Comparison of ENCODE assay signal across 15 mouse cellular contexts in genomic region chr8:9793351-9793750, GRCm38 (mm10). TPM values are rescaled to one million over a fixed set of nuclear protein-coding genes. Genes with fewer than 3 reads are reported as not detected.
"Had no signal": no experiment of that assay in that cellular context is flagged by ENCODE, and none has a peak within 500 bp of the region (broad histone marks: within the 10 kb centered on the region; RNA-seq: fewer than 3 reads in every experiment).

No protein-coding gene starts in this region.

- H3K36me3 ChIP-seq: limb, embryonic 15.5 days; midbrain, embryonic 10.5 days; midbrain, embryonic 15.5 days; neural tube, embryonic 13.5 days had no signal

- DNase-seq: kidney, adult 11 months; kidney, adult 9 months; kidney, postnatal 4 days; lung, adult 18-20 months; retina, postnatal 1 day; right cerebral cortex, postnatal 4 days; spleen, adult 18-20 months had no signal

- H3K4me1 ChIP-seq: limb, embryonic 15.5 days; midbrain, embryonic 10.5 days; neural tube, embryonic 13.5 days had no signal

- H3K27ac ChIP-seq: kidney, postnatal 0 days; left cerebral cortex, adult 2 months; limb, embryonic 15.5 days; liver, embryonic 14.5 days; midbrain, embryonic 10.5 days; midbrain, embryonic 15.5 days; neural tube, embryonic 13.5 days had no signal

- ATAC-seq: midbrain, embryonic 15.5 days had no signal

- H3K4me2 ChIP-seq: limb, embryonic 15.5 days; midbrain, embryonic 15.5 days; neural tube, embryonic 13.5 days had no signal

- H3K9me3 ChIP-seq: limb, embryonic 15.5 days; midbrain, embryonic 10.5 days; midbrain, embryonic 15.5 days; neural tube, embryonic 13.5 days had no signal

- H3K4me3 ChIP-seq: left cerebral cortex, adult 2 months; limb, embryonic 15.5 days; midbrain, embryonic 10.5 days; midbrain, embryonic 15.5 days; neural tube, embryonic 13.5 days had no signal

- H3K9ac ChIP-seq: limb, embryonic 15.5 days; liver, embryonic 14.5 days; midbrain, embryonic 15.5 days; neural tube, embryonic 13.5 days had no signal

- H3K27me3 ChIP-seq: limb, embryonic 15.5 days; midbrain, embryonic 15.5 days; neural tube, embryonic 13.5 days had no signal

RNA-seq across cellular contexts. Expression of gene Fam155a, which starts 22.4 kb away (rescaled TPM):
- total RNA-seq: megakaryocyte progenitor cell, adult 5-6 weeks had no signal
